In the genomic region with DNA sequence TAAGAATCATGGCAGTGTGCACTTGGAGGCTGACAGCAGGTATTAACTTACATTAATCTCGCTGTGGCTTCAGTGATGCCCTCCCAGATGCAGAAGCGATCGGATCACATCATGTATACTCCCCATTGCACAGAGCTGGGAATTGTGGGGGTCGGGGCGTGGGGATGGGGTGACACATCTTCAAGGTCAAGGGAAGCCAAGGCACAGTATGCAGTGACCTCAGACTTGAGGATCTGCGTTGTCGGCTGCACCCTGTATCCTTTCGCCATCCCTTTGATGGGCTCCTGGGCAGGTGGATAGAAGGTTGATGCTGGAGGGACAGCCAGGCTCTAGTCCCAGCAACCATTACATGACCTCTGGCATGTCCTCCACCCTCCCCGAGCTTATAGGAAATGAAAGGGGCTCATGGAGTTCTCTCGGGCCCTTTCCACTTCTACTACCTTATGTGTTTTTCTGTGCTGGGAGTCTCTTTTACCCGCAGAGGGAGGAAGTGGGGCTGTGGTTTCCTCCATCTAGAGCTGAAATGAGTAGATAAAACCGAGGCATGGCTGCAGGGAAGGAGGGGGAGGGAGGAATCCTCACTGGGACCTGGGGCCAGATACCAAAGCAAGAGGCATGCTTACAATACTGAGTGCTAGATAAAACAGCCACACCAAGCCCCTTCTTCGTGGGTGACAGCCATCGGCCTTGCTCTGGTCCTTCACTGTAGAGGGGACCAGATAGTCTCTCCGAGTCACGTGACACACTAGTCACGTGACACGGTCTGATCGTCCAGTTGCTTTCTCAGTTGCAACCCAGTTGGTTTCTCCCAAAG, we compare ENCODE assay signal across 10 mouse cellular contexts.
DNase-seq lines count a peak whose midpoint lies in the region; ATAC-seq lines count a peak whose summit lies in the region.
"Had no signal": no experiment of that assay in that cellular context is flagged by ENCODE, and none has a peak within 500 bp of the region (broad histone marks: within the 10 kb centered on the region; RNA-seq: fewer than 3 reads in every experiment).

No protein-coding gene starts in this region.

- H3K9ac ChIP-seq in hindbrain, embryonic 12.5 days, result no peak overlapping the region
- H3K9ac ChIP-seq in hindbrain, embryonic 11.5 days (ENCODE audit: low read depth, low read length), result no peak overlapping the region
- peak overlapping the region; percentile 39; the same call in 1 of the 2 replicates for H3K9ac ChIP-seq in liver, embryonic 16.5 days (ENCODE audit: low read depth, low read length)
- H3K9ac ChIP-seq: embryonic facial prominence, embryonic 12.5 days had no signal

- H3K4me1 ChIP-seq in hindbrain, embryonic 12.5 days, result peaks cover 25% of the 10 kb centered on the region
- H3K4me1 ChIP-seq in hindbrain, embryonic 11.5 days (replicated peaks; ENCODE audit: control insufficient read depth, insufficient read depth, low read length), result no peaks in the 10 kb centered on the region
- peaks cover 49% of the 10 kb centered on the region for H3K4me1 ChIP-seq in liver, embryonic 16.5 days (ENCODE audit: control insufficient read depth, low read depth, low read length)

- no peaks in the 10 kb centered on the region for H3K9me3 ChIP-seq in hindbrain, embryonic 12.5 days (replicated peaks)
- no peaks in the 10 kb centered on the region for H3K9me3 ChIP-seq in hindbrain, embryonic 11.5 days (ENCODE audit: control insufficient read depth, low read length)
- no peaks in the 10 kb centered on the region for H3K9me3 ChIP-seq in liver, embryonic 16.5 days (replicated peaks; ENCODE audit: control insufficient read depth, low read length)
- H3K9me3 ChIP-seq: embryonic facial prominence, embryonic 12.5 days had no signal

- DNase-seq in hindbrain, embryonic 11.5 days (ENCODE audit: low spot score), result no peak
- peak; percentile 85 for DNase-seq in c-Kit-positive CD71-positive TER-119-positive erythroid progenitor cells, embryonic 14.5 days (ENCODE audit: low spot score)
- DNase-seq in thymus, adult 18-20 months, result peak; percentile 69 to 83
- DNase-seq in urinary bladder, postnatal 4 days (ENCODE audit: low spot score in 2 of 2), result no peak
- no peak for DNase-seq in Muller cell, postnatal 12 days (ENCODE audit: inconsistent ontology term)
- no peak for DNase-seq in adrenal gland, postnatal 25 days

- ATAC-seq in hindbrain, embryonic 12.5 days (ENCODE audit: low FRiP score), result 0 out of 2 replicates have a peak, but pooled peaks have one; percentile 7
- no peak for ATAC-seq in hindbrain, embryonic 11.5 days (ENCODE audit: low FRiP score)
- peak; percentile 83 for ATAC-seq in liver, embryonic 16.5 days (ENCODE audit: low read depth)

- H3K27ac ChIP-seq in hindbrain, embryonic 12.5 days, result no peak overlapping the region
- H3K27ac ChIP-seq in hindbrain, embryonic 11.5 days (ENCODE audit: low read depth, low read length), result no peak overlapping the region
- H3K27ac ChIP-seq in liver, embryonic 16.5 days (ENCODE audit: low read length), result peak overlapping the region; percentile 82
- H3K27ac ChIP-seq: embryonic facial prominence, embryonic 12.5 days; kidney, postnatal 0 days had no signal

- no peaks in the 10 kb centered on the region for H3K27me3 ChIP-seq in hindbrain, embryonic 12.5 days
- no peaks in the 10 kb centered on the region for H3K27me3 ChIP-seq in hindbrain, embryonic 11.5 days (ENCODE audit: control insufficient read depth, insufficient read depth, low read length)
- H3K27me3 ChIP-seq in liver, embryonic 16.5 days (ENCODE audit: control insufficient read depth, insufficient read depth, low read depth, low read length), result no peaks in the 10 kb centered on the region
- H3K27me3 ChIP-seq: embryonic facial prominence, embryonic 12.5 days had no signal

- no peak overlapping the region for H3K4me3 ChIP-seq in hindbrain, embryonic 12.5 days
- H3K4me3 ChIP-seq in hindbrain, embryonic 11.5 days (ENCODE audit: low read depth, low read length), result no peak overlapping the region
- peak overlapping the region; percentile 51 for H3K4me3 ChIP-seq in liver, embryonic 16.5 days (ENCODE audit: low read depth, low read length)
- H3K4me3 ChIP-seq: embryonic facial prominence, embryonic 12.5 days had no signal

- no peak overlapping the region for H3K4me2 ChIP-seq in hindbrain, embryonic 12.5 days (replicated peaks)
- no peak overlapping the region for H3K4me2 ChIP-seq in hindbrain, embryonic 11.5 days (replicated peaks; ENCODE audit: low read depth, low read length)
- H3K4me2 ChIP-seq in liver, embryonic 16.5 days (ENCODE audit: low read depth, low read length), result peak overlapping the region; percentile 77
- H3K4me2 ChIP-seq: embryonic facial prominence, embryonic 12.5 days had no signal

- 89% methylated on average over 19 of the region's 19 CpGs for WGBS in hindbrain, embryonic 12.5 days
- 88% methylated on average over 19 of the region's 19 CpGs for WGBS in hindbrain, embryonic 11.5 days
- WGBS in liver, embryonic 16.5 days (ENCODE audit: insufficient replicate concordance), result 18% methylated on average over 19 of the region's 19 CpGs

- no peaks in the 10 kb centered on the region for H3K36me3 ChIP-seq in hindbrain, embryonic 12.5 days
- no peaks in the 10 kb centered on the region for H3K36me3 ChIP-seq in hindbrain, embryonic 11.5 days (ENCODE audit: control insufficient read depth, insufficient read depth, low read length)
- H3K36me3 ChIP-seq in liver, embryonic 16.5 days (ENCODE audit: control insufficient read depth, insufficient read depth), result no peaks in the 10 kb centered on the region
- H3K36me3 ChIP-seq: embryonic facial prominence, embryonic 12.5 days had no signal

Comparison
In these comparisons a context has a peak if more than half of its experiments do, and no peak if none do; other contexts are left out.
1. DNase-seq: peak in c-Kit-positive CD71-positive TER-119-positive erythroid progenitor cells, embryonic 14.5 days (single experiment) and thymus, adult 18-20 months (2 of 2); none in hindbrain, embryonic 11.5 days (single experiment), urinary bladder, postnatal 4 days (0 of 2), Muller cell, postnatal 12 days (single experiment) and adrenal gland, postnatal 25 days (single experiment).